Mouse (Mus musculus) thymus, postnatal 10 days (tissue): ENCODE measurements around the gene Chpf.
A peak's percentile ranks its signal among the peaks of the same experiment; 100 is the strongest.

Source experiments
- DNase-seq, 2 experiments: peaks; one replicate each; pipeline ENCODE4 v3.0.0; 2021; ENCODE audit warnings: low spot score in 2 of 2

Gene Chpf

GRCm38 (mm10) chr1:75478916-75479634 lies at the start of gene Chpf, which contains the start of gene Tmem198:
Gene Chpf, minus strand, starts transcription at chr1:75479307.
Gene Tmem198, plus strand, starts transcription at chr1:75479532.
- DNase-seq: peak; percentile 93 to 95

GRCm38 (mm10) chr1:75524679-75525078 lies 45.6 kb upstream of the Chpf start:
- DNase-seq: no peak

- peak; percentile 85 to 86 for DNase-seq
These were observed 42.4 kb upstream of the Chpf start, which contains the start of gene Stk11ip for GRCm38 (mm10) chr1:75521321-75522031. Gene Stk11ip, plus strand, starts transcription at chr1:75521529.

GRCm38 (mm10) chr1:75519576-75519975 lies 40.5 kb upstream of the Chpf start:
- DNase-seq: no peak

GRCm38 (mm10) chr1:75518427-75518826 lies 39.3 kb upstream of the Chpf start:
- no peak for DNase-seq

- DNase-seq: no peak
These were observed 38.9 kb upstream of the Chpf start for GRCm38 (mm10) chr1:75517984-75518383.

DNA sequence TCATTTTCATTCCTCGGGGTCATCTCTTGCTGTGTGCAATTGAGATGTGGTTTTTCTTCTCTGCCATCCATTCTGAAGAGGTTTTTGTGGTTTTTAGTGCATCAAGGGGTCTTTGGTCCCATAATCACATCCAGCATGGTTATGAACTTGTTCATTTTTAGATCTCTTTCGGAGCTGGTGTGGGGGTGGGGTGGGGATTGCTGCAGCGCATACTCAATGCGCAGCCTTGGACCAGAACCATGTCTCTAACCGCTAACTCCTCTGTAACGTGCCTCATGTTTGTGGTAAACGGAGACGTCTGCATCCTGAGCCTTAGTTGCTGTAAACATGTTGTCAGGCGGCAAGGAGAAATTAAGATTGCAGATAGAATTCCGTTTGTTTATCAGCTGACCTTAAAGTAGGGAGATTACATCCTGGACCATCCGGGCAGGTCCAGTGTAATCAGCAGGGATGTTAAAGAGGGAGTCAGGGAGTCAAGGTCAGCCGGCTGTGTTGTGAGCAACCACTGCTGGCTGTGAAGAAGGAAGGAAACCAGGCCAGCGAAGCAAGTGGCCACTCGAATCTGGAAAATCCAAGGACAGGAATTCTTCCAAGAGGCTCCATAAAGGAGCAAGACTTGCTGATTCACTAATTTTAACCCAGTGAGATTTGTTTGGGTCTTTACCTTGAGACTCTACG lies 37.7 kb upstream of the Chpf start:
- DNase-seq: no peak

DNA sequence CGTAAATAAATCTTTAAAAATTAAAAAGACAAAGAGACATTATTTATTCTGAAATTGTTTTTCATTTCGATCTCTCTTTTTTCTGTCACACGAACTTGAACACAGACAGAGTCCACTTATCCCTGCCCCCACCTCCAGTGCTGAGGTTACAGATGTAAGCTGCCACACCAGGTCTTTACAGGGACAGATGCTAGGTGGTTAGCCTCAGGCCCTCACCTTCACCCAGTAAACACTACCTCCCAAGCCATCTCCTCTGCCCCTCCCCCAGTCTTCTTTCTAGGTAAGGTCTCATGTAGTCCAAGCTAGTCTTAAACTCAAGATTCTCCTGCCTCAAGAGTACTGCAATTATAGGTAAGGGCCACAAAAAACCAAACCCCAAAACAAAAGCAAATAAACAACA lies 33.4 kb upstream of the Chpf start:
- DNase-seq: no peak

DNA sequence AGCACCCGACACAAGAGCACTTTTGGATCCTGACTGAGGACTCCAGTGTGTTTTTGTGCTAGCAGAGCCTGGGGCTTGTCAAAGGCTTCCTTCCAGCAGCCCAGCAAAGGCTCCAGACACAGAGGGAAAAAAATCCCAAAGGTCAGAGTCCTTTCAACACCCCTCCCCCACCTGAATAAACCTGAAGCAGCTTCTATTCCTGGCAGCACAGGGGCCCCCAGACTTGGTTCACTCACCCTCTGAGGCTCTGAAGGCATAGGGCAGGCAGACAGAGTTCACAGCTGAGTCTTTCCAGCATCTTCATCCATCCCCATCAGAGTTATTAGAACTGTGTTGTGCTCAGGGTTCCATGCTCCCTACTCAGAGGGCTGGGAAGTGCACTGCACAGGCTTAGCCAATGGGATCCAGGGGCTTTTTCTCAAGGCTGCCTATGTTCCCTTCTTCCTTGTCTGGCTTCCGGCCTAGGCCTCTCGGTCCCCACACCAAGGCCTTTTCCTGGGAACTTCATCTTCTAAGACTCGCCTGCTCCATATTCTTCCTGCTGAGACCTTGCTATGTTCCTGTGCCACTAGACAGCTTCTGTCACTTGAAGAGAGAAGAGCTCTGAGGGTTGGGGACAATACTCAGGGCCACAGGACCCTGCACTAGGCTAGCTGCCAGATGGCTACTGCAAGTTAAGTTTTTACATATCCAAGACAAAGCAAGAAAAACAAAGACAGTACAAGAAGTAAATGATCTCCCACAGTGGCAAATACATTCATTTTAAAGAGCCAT lies 32.5 kb upstream of the Chpf start:
- no peak for DNase-seq

- DNase-seq: no peak
These were observed 31.0 kb upstream of the Chpf start for GRCm38 (mm10) chr1:75510154-75510553.

DNA sequence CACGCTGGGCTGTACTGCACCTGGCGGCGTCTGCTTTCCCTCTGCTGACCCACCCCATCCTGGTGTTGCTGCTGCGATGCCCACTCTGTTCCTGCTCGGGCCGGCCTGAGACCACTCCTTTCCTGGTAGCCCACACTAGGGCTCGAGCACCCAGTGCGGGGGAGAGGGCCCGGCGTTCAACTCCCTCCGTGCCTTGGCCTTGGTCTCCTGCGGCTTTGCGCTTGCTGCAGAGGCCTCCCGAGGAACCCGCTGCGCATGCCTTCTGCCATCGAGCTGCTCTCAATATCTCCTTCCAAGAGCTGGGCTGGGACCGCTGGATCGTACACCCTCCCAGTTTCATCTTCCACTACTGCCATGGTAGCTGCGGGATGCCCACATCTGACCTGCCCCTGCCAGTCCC lies 30.5 kb upstream of the Chpf start:
- DNase-seq: no peak

- DNase-seq: no peak
These were observed 27.9 kb upstream of the Chpf start, which contains the start of gene Inha for GRCm38 (mm10) chr1:75507006-75507405. Gene Inha, plus strand, starts transcription at chr1:75507077.

GRCm38 (mm10) chr1:75505956-75506831 lies 27.1 kb upstream of the Chpf start, which contains the start of gene Obsl1:
Gene Obsl1, minus strand, starts transcription at chr1:75506452.
- DNase-seq: peak; percentile 27 to 34

DNA sequence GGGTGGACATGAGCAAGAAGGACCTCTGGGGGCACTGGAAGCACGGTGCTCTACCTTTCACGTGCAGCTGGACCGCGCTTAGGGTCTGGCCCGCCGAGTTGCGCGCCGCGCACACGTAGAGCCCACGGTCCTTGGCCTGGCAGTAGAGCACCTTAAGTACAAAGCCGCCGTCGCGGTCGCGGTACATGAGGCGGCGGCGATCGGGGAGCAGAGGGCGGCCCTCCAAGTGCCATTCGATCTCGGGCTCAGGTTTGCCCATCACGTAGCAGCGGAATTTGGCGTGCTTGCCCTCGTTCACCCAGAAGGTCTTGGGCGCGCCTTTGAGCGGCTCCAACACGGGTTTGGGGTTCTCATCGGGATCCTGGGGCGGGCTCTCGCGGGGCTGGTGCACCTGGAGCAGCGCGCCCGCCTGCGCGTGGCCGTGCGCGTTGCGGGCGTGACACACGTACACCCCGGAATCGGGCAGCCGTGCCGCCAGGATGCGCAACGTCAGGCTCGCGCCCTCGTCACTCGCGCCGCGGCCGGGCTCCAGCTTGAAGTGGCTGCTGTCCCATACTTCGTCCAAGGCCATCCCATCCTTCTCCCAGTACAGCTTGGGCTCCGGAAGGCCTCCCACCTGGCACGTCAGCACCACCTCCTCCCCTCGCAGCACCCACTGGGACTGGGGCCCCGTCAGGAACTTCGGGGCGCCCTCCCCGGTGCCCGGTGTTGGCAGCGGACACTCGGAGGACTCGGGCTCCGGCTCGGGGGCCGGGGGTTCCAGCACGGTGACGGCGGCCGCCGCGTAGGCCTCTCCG lies 26.2 kb upstream of the Chpf start:
- peak; percentile 54 to 63 for DNase-seq

GRCm38 (mm10) chr1:75504256-75505045 lies 25.3 kb upstream of the Chpf start:
- DNase-seq: no peak

DNA sequence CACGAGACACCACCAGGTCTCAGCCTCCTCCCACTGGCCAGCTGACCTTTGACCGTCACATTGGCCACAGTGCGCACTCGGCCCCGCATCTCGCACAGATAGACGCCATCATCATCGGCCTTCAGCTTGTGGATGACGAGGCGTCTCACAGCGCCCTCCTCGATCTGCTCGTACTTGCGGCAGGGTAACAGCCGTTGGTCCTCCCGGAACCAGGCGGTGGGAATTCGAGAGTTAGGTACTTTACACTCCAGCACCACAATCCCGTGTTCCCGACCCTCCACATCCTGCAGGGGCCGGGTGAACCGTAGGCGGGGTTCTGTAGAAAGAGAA lies 24.5 kb upstream of the Chpf start:
- no peak for DNase-seq

GRCm38 (mm10) chr1:75502945-75503650 lies 24.0 kb upstream of the Chpf start:
- DNase-seq: no peak

- no peak for DNase-seq
These were observed 22.8 kb upstream of the Chpf start for GRCm38 (mm10) chr1:75501905-75502304.

DNA sequence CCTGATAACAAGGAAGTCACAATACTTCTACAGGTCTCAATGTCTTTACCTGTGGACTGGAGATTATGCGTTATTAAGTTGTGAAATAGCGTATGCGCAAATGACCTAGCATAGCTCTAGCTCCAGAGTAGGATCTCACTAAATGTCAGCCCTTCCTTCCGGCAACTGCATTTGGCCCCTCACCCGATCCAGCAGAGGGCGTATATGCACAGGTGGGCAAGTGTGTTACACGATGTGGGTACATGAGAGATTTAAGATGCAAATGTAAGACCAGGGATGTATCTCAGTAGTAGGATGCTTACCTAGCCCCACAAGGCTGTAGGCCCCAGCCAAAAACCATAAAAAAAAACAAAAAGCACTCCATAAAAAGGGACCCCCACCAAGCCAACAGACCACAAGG lies 20.3 kb upstream of the Chpf start:
- no peak for DNase-seq
